Mouse (Mus musculus) stomach, postnatal 0 days (tissue): ENCODE measurements around the gene 6430550D23Rik. TPM values are rescaled to one million over a fixed set of nuclear protein-coding genes. Genes with fewer than 3 reads are reported as not detected.
A peak's percentile ranks its signal among the peaks of the same experiment; 100 is the strongest.

ENCODE experiments used
- ATAC-seq: fragments of 200-750 bp; cut with Nextera tagmentation; 2 replicates; pipeline ENCODE4 v1.8.0; 2017; ENCODE audit not compliant: low FRiP score, low TSS enrichment
- DNase-seq: peaks from one replicate; pipeline ENCODE4 v3.0.0-alpha.2; 2016; ENCODE audit warnings: low spot score
- H3K27ac ChIP-seq: fragments of 300-500 bp; sonication (generic); replicated peaks from 2 replicates; pipeline ENCODE4 v1.5.1; 2014; ENCODE audit warnings: mild to moderate bottlenecking, control low read depth
- H3K27me3 ChIP-seq: fragments of 300-500 bp; sonication (generic); 2 replicates; pipeline ENCODE4 v1.6.1; 2014; ENCODE audit warnings: low read length; ENCODE audit not compliant: control insufficient read depth, insufficient read depth
- H3K36me3 ChIP-seq: fragments of 300-500 bp; sonication (generic); 2 replicates; pipeline ENCODE4 v1.6.1; 2014; ENCODE audit warnings: low read length, mixed read lengths; ENCODE audit not compliant: control insufficient read depth, insufficient read depth
- H3K4me1 ChIP-seq: fragments of 300-500 bp; sonication (generic); replicated peaks from 2 replicates; pipeline ENCODE4 v1.6.1; 2014; ENCODE audit warnings: antibody characterized with exemption; ENCODE audit not compliant: control insufficient read depth, insufficient read depth
- H3K4me2 ChIP-seq: fragments of 300-500 bp; sonication (generic); replicated peaks from 2 replicates; pipeline ENCODE4 v1.6.1; 2014; ENCODE audit warnings: low read depth, mild to moderate bottlenecking, control low read depth, moderate library complexity
- H3K4me3 ChIP-seq: fragments of 300-500 bp; sonication (generic); 2 replicates; pipeline ENCODE4 v1.5.1; 2014; ENCODE audit warnings: low read depth, low read length, control low read depth
- H3K9ac ChIP-seq: fragments of 300-500 bp; sonication (generic); 2 replicates; pipeline ENCODE4 v1.6.1; 2014; ENCODE audit warnings: mild to moderate bottlenecking, low read length, control low read depth, mixed read lengths
- H3K9me3 ChIP-seq: fragments of 300-500 bp; sonication (generic); 2 replicates; pipeline ENCODE4 v1.6.1; 2016; ENCODE audit warnings: low read length; ENCODE audit not compliant: control insufficient read depth
- CTCF ChIP-seq: IDR thresholded peaks from 2 replicates; pipeline ENCODE4 v1.5.1; 2016; ENCODE audit warnings: antibody characterized with exemption, low read depth, mild to moderate bottlenecking, moderate library complexity
- EP300 ChIP-seq: optimal IDR thresholded peaks from 2 replicates; pipeline ENCODE3; 2016; ENCODE audit warnings: antibody characterized with exemption
- WGBS: fragments of 180-500 bp; shearing (Covaris S2); extraction: QIAGEN DNeasy Blood & Tissue Kit; methylation state at CpG from one replicate; pipeline ENCODE4 v1.1.7; 2014; 5-methylcytosine and 5-hydroxymethylcytosine counted together
- polyA plus RNA-seq: library from polyadenylated mRNA; unstranded; fragments of >200 nt; fragmentation: Nextera tagmentation; extraction: Ambion mirVana; gene quantifications from 2 replicates; pipeline ENCODE4 v1.2.1, GENCODE M21; 2015

Gene 6430550D23Rik
- polyA plus RNA-seq, 1 experiment from 2014 or later: 0.65 TPM

DNA sequence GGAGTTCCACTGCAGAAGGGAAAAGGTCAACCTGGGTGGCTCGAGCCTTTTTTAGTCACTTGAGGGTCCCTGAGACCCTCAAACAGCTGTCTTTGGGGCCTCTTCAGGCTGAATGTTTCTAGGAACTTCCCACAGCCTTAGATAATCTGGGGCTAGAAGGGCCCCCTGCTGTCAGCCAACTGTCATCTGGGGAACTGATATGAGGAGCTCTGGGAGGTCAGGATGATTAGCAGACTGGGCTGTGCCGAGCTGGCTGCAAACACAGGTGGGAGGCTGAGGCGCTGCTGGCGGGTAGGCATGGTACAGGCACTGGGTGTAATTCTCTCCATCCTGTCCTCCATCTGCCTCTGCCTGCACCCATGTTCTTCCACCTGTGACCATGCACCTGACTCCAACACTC lies 18.7 kb downstream of the 6430550D23Rik start:
- 61% methylated on average over 4 of the region's 4 CpGs for WGBS
- ATAC-seq (no peak), DNase-seq (no peak)
- H3K4me2 ChIP-seq: no peak overlapping the region
- peaks cover 28% of the 10 kb centered on the region for H3K36me3 ChIP-seq
- no peaks in the 10 kb centered on the region for H3K9me3 ChIP-seq
- no peaks in the 10 kb centered on the region for H3K27me3 ChIP-seq
- H3K9ac ChIP-seq: no peak overlapping the region
- H3K4me3 ChIP-seq: no peak overlapping the region
- H3K4me1 ChIP-seq: no peaks in the 10 kb centered on the region
- TF ChIP-seq EP300: no peak
- no peak for TF ChIP-seq CTCF
- H3K27ac ChIP-seq: no peak overlapping the region

DNA sequence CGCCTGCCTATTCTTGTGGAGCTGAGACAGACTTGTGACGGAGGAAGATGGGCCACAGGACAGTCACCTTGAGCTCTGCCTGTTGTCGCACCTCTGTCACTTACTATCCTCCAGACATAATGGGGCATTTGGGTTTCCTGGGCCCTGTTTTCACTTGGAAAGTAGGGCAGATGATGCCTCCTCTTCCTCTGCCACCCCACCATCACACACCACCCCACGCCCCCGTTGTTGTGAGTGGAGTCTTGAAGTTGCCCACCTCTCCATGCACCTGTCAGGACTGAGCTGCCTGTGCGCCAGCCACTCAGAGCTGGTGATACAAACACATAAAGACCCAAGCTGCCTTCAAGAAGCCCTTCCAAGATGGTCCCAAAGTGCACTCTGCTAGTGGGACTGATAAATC lies 20.6 kb downstream of the 6430550D23Rik start:
- Histone ChIP-seq H3K9ac (no peak overlapping the region), H3K4me3 (no peak overlapping the region), H3K9me3 (no peaks in the 10 kb centered on the region), H3K4me2 (no peak overlapping the region), H3K27me3 (no peaks in the 10 kb centered on the region), H3K4me1 (no peaks in the 10 kb centered on the region), H3K36me3 (peaks cover 28% of the 10 kb centered on the region), H3K27ac (no peak overlapping the region)
- ATAC-seq (no peak), DNase-seq (no peak)
- WGBS: 92% methylated on average over 6 of the region's 6 CpGs
- TF ChIP-seq EP300 (no peak), CTCF (no peak)

DNA sequence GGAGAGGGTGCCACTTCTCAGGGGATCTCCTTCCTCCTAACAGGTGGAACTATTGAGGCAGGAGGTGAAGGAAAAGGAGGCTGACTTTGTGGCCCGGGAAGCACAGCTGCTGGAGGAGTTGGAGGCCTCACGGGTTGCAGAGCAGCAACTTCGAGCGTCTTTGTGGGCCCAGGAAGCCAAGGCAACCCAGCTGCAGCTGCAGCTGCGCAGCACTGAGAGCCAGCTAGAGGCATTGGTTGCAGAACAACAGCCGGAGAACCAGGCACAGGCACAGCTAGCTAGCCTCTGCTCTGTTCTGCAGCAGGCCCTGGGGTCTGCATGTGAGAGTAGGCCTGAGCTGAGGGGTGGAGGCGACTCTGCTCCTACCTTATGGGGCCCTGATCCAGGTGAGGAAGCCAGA lies 22.0 kb downstream of the 6430550D23Rik start:
- Histone ChIP-seq H3K27ac (no peak overlapping the region), H3K4me1 (no peaks in the 10 kb centered on the region), H3K27me3 (no peaks in the 10 kb centered on the region), H3K4me3 (no peak overlapping the region), H3K36me3 (peaks cover 32% of the 10 kb centered on the region), H3K9ac (no peak overlapping the region), H3K9me3 (no peaks in the 10 kb centered on the region), H3K4me2 (no peak overlapping the region)
- no peak for TF ChIP-seq EP300
- no peak for TF ChIP-seq CTCF
- WGBS: 90% methylated on average over 7 of the region's 7 CpGs
- DNase-seq: no peak
- no peak for ATAC-seq

DNA sequence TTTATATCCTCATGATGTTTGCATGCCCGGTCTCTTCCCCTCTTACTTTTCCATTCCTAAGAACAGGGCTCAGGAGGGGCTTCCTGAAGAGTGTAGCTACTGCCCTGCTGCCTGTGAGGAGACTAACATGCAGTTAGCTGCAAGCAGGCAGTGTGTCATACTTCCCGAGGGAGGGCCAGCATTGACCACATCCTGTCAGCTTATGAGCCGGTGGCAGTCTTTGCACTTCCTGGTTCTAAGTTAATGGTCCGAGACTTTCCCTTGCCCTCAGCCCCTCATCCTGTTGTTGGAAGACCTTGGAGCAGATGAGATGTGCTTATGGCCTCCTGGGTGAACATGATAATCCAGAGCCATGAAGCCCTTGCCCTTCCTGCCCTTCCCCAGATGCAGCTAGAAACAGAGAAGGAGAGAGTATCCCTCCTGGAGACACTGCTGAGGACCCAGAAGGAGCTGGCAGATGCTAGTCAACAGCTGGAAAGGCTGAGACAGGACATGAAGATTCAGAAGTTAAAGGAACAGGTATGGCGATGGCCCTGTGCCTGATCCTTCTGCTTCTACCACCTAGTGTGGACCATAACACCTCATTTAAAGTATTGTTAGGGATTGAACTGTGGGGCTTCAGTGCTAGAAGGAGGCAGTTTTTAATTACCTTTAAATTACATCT lies 28.3 kb downstream of the 6430550D23Rik start:
- no peak for ATAC-seq
- TF ChIP-seq CTCF: no peak
- no peak for TF ChIP-seq EP300
- Histone ChIP-seq H3K4me2 (no peak overlapping the region), H3K27ac (no peak overlapping the region; the same call in 1 of the 2 replicates), H3K36me3 (peaks cover 30% of the 10 kb centered on the region), H3K4me1 (no peaks in the 10 kb centered on the region), H3K27me3 (no peaks in the 10 kb centered on the region), H3K9me3 (no peaks in the 10 kb centered on the region), H3K4me3 (no peak overlapping the region), H3K9ac (no peak overlapping the region)
- no peak for DNase-seq
- WGBS: 81% methylated on average over 5 of the region's 5 CpGs

DNA sequence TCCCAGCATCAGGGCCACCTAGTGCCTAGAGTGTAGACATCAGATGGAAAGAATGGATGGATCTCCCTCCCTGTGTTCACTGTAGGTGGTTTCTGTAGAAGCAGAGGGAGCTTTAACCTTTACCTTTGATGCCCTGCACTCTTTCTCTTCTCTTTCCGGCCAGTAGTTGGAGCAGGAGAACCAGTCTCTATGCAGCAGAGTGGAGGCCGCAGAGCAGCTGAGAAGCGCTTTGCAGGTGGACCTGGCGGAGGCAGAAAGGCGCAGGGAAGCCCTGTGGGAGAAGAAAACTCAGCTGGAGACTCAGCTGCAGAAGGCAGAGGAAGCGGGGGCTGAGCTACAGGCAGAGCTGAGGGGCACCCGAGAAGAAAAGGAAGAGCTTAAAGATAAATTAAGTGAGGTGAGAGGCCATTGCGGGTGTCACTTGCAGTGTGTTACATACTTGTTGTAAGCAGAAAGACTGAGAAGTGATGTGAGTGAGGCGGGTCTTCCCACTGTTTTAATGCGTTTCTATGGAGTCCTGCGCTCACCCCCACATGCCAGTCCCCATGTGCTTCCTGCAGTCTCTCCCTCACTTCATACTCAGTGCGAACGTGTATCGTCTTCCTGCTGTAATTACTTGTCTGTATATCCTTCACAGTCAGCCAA lies 33.6 kb downstream of the 6430550D23Rik start:
- Histone ChIP-seq H3K36me3 (peaks cover 36% of the 10 kb centered on the region), H3K9me3 (no peaks in the 10 kb centered on the region), H3K4me1 (no peaks in the 10 kb centered on the region), H3K9ac (no peak overlapping the region), H3K27ac (no peak overlapping the region), H3K27me3 (no peaks in the 10 kb centered on the region), H3K4me2 (no peak overlapping the region), H3K4me3 (no peak overlapping the region)
- ATAC-seq (no peak), DNase-seq (peak; percentile 31)
- 78% methylated on average over 14 of the region's 14 CpGs for WGBS
- TF ChIP-seq CTCF (peak; percentile 52), EP300 (no peak)

DNA sequence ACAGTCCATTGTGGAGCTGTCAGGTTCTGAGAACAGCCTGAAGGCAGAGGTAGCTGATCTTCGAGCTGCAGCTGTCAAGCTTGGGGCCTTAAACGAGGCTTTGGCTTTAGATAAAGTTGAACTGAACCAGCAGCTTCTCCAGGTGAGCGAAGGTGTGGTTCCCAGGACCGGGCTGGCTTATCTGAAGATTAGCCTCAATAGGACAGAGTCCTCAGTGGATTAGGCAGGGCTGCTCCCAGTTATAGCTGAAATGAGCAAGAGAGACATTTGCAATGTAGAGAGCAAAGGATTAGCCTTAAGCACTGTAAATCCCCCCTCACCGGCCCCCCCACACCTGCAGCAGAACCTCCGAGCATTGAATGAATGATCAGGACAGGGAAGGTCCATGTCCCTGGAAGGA lies 34.4 kb downstream of the 6430550D23Rik start:
- ATAC-seq (no peak), DNase-seq (no peak)
- Histone ChIP-seq H3K4me2 (no peak overlapping the region), H3K9ac (no peak overlapping the region), H3K9me3 (no peaks in the 10 kb centered on the region), H3K4me3 (no peak overlapping the region), H3K36me3 (peaks cover 36% of the 10 kb centered on the region), H3K27me3 (no peaks in the 10 kb centered on the region), H3K27ac (no peak overlapping the region), H3K4me1 (no peaks in the 10 kb centered on the region)
- 74% methylated on average over 6 of the region's 6 CpGs for WGBS
- TF ChIP-seq CTCF (no peak), EP300 (no peak)
